Mouse (Mus musculus): ENCODE data around the gene Pygb. TPM values are rescaled to one million over a fixed set of nuclear protein-coding genes. Genes with fewer than 3 reads are reported as not detected.

Pygb gene
- 109 and 115 TPM in 2 replicates for polyA plus RNA-seq (2015; fragmentation: Nextera tagmentation; extraction: Ambion mirVana)

DNA sequence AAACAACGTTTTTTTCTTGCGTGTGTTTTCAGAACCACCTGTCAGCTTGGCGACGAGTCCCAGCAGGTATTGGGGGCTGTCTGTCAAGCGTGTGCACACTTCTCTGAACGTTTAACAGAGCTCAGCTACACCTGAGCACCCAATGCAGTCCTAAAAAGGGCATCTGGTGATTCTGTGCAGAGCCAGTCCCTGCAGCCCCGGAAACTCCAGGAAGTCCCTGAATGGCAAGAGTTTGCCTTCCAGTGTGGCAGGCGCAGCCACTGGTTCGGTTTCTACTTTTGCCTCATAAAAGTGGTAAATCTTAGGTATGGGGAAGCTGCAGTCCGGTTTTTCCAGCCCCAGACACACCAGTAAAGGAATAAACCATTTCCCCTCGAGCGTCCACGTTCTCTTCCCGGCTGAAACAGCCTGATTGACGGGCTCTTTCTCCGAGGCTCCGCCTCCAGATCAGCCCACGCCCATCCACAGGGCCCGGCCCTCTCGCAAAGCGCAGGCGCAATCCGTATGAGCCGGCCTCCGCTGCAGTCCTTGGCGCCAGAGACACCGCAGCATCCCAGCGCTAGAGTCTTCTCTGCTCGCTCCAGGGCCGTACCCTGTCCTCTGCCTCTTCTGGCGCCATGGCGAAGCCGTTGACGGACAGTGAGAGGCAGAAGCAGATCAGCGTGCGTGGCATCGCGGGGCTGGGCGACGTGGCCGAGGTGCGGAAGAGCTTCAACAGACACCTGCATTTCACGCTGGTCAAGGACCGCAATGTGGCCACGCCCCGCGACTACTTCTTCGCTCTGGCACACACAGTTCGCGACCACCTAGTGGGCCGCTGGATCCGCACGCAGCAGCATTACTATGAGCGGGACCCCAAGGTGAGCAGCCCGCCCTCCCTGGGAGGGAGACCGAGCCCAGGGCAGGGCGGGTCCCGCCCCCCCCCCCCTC lies at the start of gene Pygb:
Pygb (plus strand) TSS at position 485 of the 930 bp plus-strand sequence.
- Histone ChIP-seq H3K36me3 (ENCODE audit: control insufficient read depth, insufficient read depth, low read length) (no peaks in the 10 kb centered on the region), H3K27me3 (ENCODE audit: control insufficient read depth, insufficient read depth, low read length) (no peaks in the 10 kb centered on the region), H3K4me3 (ENCODE audit: low read depth, low read length) (peak within 1 kb of the TSS; percentile 87), H3K4me2 (replicated peaks; ENCODE audit: low read depth) (peak within 1 kb of the TSS; percentile 71), H3K27ac (replicated peaks) (peak within 1 kb of the TSS; percentile 91), H3K9ac (ENCODE audit: low read length) (peak within 1 kb of the TSS; percentile 82), H3K9me3 (ENCODE audit: control insufficient read depth, low read length) (no peaks in the 10 kb centered on the region), H3K4me1 (replicated peaks; ENCODE audit: control insufficient read depth, insufficient read depth) (0 out of 2 replicates have a peak, but pooled peaks cover 4% of the 10 kb centered on the region)
- DNase-seq (ENCODE audit: low spot score) (peak; percentile 92), ATAC-seq (ENCODE audit: low FRiP score, low TSS enrichment) (peak; percentile 95)
- under 1% methylated on average over 58 of the region's 58 CpGs for WGBS
- TF ChIP-seq EP300 (optimal IDR thresholded peaks at IDR 0.05): no peak
- 0 out of 2 replicates have a peak, but pooled peaks have one; percentile 15 for TF ChIP-seq CTCF (IDR thresholded peaks at IDR 0.05; ENCODE audit: low read depth)

DNA sequence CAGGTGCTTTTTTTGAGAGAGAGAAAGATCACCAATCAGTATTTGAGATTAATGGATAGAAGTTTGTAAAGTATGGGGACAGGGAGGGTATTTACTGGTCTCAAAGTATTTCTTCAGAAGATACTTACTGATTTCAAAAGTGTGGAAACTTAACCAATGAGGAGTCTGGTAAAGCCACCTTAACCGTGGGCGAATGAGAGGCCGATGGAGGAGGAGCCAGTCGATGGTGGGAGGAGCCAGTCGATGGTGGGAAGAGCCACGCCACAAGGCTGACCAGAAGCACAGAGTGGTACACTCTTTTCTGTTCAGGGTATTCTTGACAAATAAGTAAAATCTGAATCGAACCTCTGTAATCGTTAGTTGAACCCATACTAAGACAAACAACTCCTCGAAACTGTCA lies 48.7 kb upstream of the Pygb start:
- TF ChIP-seq EP300 (optimal IDR thresholded peaks at IDR 0.05): no peak
- TF ChIP-seq CTCF (IDR thresholded peaks at IDR 0.05; ENCODE audit: low read depth): no peak
- 71% methylated on average over 9 of the region's 9 CpGs for WGBS
- H3K4me2 ChIP-seq (replicated peaks; ENCODE audit: low read depth): no peak overlapping the region
- no peaks in the 10 kb centered on the region for H3K4me1 ChIP-seq (replicated peaks; ENCODE audit: control insufficient read depth, insufficient read depth)
- H3K4me3 ChIP-seq (ENCODE audit: low read depth, low read length): no peak overlapping the region
- no peaks in the 10 kb centered on the region for H3K27me3 ChIP-seq (ENCODE audit: control insufficient read depth, insufficient read depth, low read length)
- H3K36me3 ChIP-seq (ENCODE audit: control insufficient read depth, insufficient read depth, low read length): no peaks in the 10 kb centered on the region
- ATAC-seq (ENCODE audit: low FRiP score, low TSS enrichment) (no peak), DNase-seq (ENCODE audit: low spot score) (no peak)
- no peak overlapping the region for H3K27ac ChIP-seq (replicated peaks)
- H3K9ac ChIP-seq (ENCODE audit: low read length): no peak overlapping the region
- no peaks in the 10 kb centered on the region for H3K9me3 ChIP-seq (ENCODE audit: control insufficient read depth, low read length)

DNA sequence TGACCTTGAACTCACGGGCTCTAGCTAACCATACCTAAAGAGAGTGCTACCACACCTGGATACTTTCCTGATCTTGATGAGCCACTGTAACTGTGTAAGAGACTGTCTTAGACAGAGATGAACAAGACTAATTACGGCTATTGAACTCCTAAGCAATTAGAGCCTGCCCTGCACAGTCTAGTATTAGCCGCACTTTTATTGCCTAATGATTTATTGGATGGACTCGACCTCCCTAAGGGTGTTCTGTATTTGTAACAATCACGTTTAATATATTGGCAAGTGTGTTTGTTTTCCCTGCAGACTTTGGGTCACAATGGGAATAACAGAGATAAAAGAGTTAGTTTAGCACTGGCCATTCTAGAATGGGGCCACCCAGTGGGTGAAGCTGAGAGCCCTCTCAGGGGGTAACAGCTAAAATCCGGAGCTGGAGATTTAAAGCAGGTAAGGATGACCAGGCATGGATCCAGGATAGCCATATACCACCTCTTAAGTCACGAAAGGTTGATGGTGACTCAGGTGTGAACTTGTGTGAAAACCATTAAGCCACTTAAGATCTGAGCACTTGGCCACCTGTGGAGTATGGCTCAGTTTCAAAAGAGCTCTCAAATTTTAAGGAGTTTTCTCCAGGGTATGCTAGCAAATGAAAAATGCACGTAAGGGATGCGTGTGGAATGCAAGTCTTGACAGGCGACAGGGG lies 46.2 kb upstream of the Pygb start:
- no peak for ATAC-seq (ENCODE audit: low FRiP score, low TSS enrichment)
- TF ChIP-seq EP300 (optimal IDR thresholded peaks at IDR 0.05) (no peak), CTCF (IDR thresholded peaks at IDR 0.05; ENCODE audit: low read depth) (no peak)
- Histone ChIP-seq H3K36me3 (ENCODE audit: control insufficient read depth, insufficient read depth, low read length) (no peaks in the 10 kb centered on the region), H3K4me3 (ENCODE audit: low read depth, low read length) (no peak overlapping the region), H3K27ac (replicated peaks) (no peak overlapping the region), H3K27me3 (ENCODE audit: control insufficient read depth, insufficient read depth, low read length) (no peaks in the 10 kb centered on the region), H3K9me3 (ENCODE audit: control insufficient read depth, low read length) (no peaks in the 10 kb centered on the region), H3K9ac (ENCODE audit: low read length) (no peak overlapping the region), H3K4me1 (replicated peaks; ENCODE audit: control insufficient read depth, insufficient read depth) (no peaks in the 10 kb centered on the region), H3K4me2 (replicated peaks; ENCODE audit: low read depth) (no peak overlapping the region)
- no peak for DNase-seq (ENCODE audit: low spot score)
- 60% methylated on average over 10 of the region's 10 CpGs for WGBS

DNA sequence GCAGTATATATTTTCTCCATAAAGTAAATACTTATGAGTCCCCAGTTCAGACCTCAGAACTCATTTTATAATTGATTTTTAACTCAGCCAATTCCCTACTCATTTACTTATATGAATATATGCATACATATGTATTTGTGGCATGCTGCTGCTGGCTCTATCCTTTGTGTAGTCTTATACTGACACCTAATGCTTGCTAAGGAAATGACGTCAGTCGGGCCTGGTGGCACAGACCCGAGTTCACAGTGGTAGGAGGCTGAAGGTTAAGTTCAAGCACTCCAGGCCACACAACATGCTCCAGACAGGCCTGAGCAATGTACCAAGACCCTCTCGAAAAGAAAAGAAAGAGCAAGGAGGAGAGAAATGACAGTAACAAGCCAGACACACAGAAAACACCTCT lies 45.1 kb upstream of the Pygb start:
- peak; percentile 62 for TF ChIP-seq CTCF (IDR thresholded peaks at IDR 0.05; ENCODE audit: low read depth)
- no peak for TF ChIP-seq EP300 (optimal IDR thresholded peaks at IDR 0.05)
- no peaks in the 10 kb centered on the region for H3K4me1 ChIP-seq (replicated peaks; ENCODE audit: control insufficient read depth, insufficient read depth)
- no peak for ATAC-seq (ENCODE audit: low FRiP score, low TSS enrichment)
- 54% methylated on average over 4 of the region's 4 CpGs for WGBS
- no peaks in the 10 kb centered on the region for H3K36me3 ChIP-seq (ENCODE audit: control insufficient read depth, insufficient read depth, low read length)
- no peak overlapping the region for H3K4me3 ChIP-seq (ENCODE audit: low read depth, low read length)
- no peak overlapping the region for H3K4me2 ChIP-seq (replicated peaks; ENCODE audit: low read depth)
- no peak overlapping the region for H3K27ac ChIP-seq (replicated peaks)
- no peaks in the 10 kb centered on the region for H3K27me3 ChIP-seq (ENCODE audit: control insufficient read depth, insufficient read depth, low read length)
- no peak for DNase-seq (ENCODE audit: low spot score)
- H3K9me3 ChIP-seq (ENCODE audit: control insufficient read depth, low read length): no peaks in the 10 kb centered on the region
- no peak overlapping the region for H3K9ac ChIP-seq (ENCODE audit: low read length)

DNA sequence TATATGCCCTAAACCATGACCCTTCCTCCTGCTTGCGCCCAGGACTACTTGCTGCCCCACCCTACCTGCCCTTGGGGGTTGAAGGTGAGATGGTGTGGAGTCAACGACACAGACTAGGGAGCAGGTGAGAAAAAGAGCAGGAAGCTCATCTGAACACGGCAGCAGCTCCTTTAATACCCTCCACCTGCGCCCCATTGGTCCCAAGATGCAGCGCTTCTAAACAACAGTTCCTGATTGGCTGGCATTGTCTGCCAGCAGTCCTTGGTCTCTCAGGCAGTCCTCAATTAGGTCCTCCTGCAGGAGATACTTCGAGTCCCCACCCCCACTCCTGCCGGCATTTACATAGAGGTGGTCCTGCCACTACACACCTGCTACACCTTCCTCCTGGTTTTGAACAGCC lies 41.5 kb upstream of the Pygb start:
- H3K4me1 ChIP-seq (replicated peaks; ENCODE audit: control insufficient read depth, insufficient read depth): peaks cover 4% of the 10 kb centered on the region; the same call in 1 of the 2 replicates
- H3K36me3 ChIP-seq (ENCODE audit: control insufficient read depth, insufficient read depth, low read length): no peaks in the 10 kb centered on the region
- ATAC-seq (ENCODE audit: low FRiP score, low TSS enrichment) (no peak), DNase-seq (ENCODE audit: low spot score) (no peak)
- H3K9me3 ChIP-seq (ENCODE audit: control insufficient read depth, low read length): no peaks in the 10 kb centered on the region
- no peak overlapping the region for H3K4me3 ChIP-seq (ENCODE audit: low read depth, low read length)
- 59% methylated on average over 7 of the region's 7 CpGs for WGBS
- no peak overlapping the region for H3K27ac ChIP-seq (replicated peaks)
- H3K4me2 ChIP-seq (replicated peaks; ENCODE audit: low read depth): no peak overlapping the region
- TF ChIP-seq CTCF (IDR thresholded peaks at IDR 0.05; ENCODE audit: low read depth): no peak
- no peak for TF ChIP-seq EP300 (optimal IDR thresholded peaks at IDR 0.05)
- no peak overlapping the region for H3K9ac ChIP-seq (ENCODE audit: low read length)
- H3K27me3 ChIP-seq (ENCODE audit: control insufficient read depth, insufficient read depth, low read length): no peaks in the 10 kb centered on the region

Measured in stomach, postnatal 0 days (tissue).